15 mouse cellular contexts compared by ENCODE assay signal in the genomic region with DNA sequence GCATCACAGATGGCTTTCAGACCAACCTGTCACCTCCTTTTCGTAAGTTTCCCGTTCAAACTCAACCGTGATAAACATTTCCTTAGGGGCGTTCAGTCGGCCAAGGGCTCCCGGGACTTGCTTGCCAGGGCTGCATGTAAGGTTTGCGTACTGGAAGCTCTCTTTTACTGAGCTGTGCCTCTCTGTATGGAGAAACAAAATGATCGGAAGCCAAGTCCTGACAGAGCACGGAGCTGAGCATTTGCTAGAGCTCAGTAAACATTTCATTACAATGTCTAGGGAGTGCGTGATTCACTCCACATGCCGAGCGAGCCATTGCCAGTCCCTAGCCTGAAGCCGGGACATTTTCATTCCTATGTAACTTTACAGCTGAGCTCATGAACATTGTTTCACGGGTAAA. TPM values are rescaled to one million over a fixed set of nuclear protein-coding genes. Genes with fewer than 3 reads are reported as not detected.
DNase-seq lines count a peak whose midpoint lies in the region; ATAC-seq and TF ChIP-seq lines count a peak whose summit lies in the region.
"Had no signal": no experiment of that assay in that cellular context is flagged by ENCODE, and none has a peak within 500 bp of the region (broad histone marks: within the 10 kb centered on the region; RNA-seq: fewer than 3 reads in every experiment).

No protein-coding gene starts in this region.

- WGBS in embryonic facial prominence, embryonic 13.5 days = 41% methylated on average over 14 of the region's 14 CpGs
- WGBS in embryonic facial prominence, embryonic 10.5 days = 78% methylated on average over 14 of the region's 14 CpGs
- 63% methylated on average over 14 of the region's 14 CpGs for WGBS in intestine, postnatal 0 days
- 65% methylated on average over 14 of the region's 14 CpGs for WGBS in small intestine, adult 2 months

- H3K4me1 ChIP-seq in embryonic facial prominence, embryonic 13.5 days = peaks cover 15% of the 10 kb centered on the region
- H3K4me1 ChIP-seq in embryonic facial prominence, embryonic 10.5 days = peaks cover 11% of the 10 kb centered on the region
- H3K4me1 ChIP-seq in intestine, postnatal 0 days (replicated peaks; ENCODE audit: control insufficient read depth, insufficient read depth, low read length) = no peaks in the 10 kb centered on the region
- no peaks in the 10 kb centered on the region for H3K4me1 ChIP-seq in small intestine, adult 2 months (ENCODE audit: control insufficient read depth, insufficient read depth, insufficient read length, low read length)
- H3K4me1 ChIP-seq: heart, embryonic 15.5 days had no signal

- no peak for TF ChIP-seq POLR2A in small intestine, adult 2 months (IDR thresholded peaks at IDR 0.05; ENCODE audit: low read depth, low read length)

- no peaks in the 10 kb centered on the region for H3K27me3 ChIP-seq in embryonic facial prominence, embryonic 13.5 days
- no peaks in the 10 kb centered on the region for H3K27me3 ChIP-seq in embryonic facial prominence, embryonic 10.5 days (replicated peaks; ENCODE audit: low read depth, poor library complexity, severe bottlenecking)
- no peaks in the 10 kb centered on the region for H3K27me3 ChIP-seq in intestine, postnatal 0 days (replicated peaks; ENCODE audit: control insufficient read depth, insufficient read depth, low read length)
- H3K27me3 ChIP-seq in small intestine, adult 2 months (ENCODE audit: control insufficient read depth, insufficient read depth, low read length) = no peaks in the 10 kb centered on the region
- H3K27me3 ChIP-seq: heart, embryonic 15.5 days; limb, embryonic 13.5 days had no signal

- no peaks in the 10 kb centered on the region for H3K36me3 ChIP-seq in embryonic facial prominence, embryonic 13.5 days
- H3K36me3 ChIP-seq in embryonic facial prominence, embryonic 10.5 days (replicated peaks) = no peaks in the 10 kb centered on the region
- H3K36me3 ChIP-seq in intestine, postnatal 0 days (ENCODE audit: control insufficient read depth, insufficient read depth) = no peaks in the 10 kb centered on the region
- no peaks in the 10 kb centered on the region for H3K36me3 ChIP-seq in small intestine, adult 2 months (ENCODE audit: control insufficient read depth, insufficient read depth, low read length)
- H3K36me3 ChIP-seq: limb, embryonic 13.5 days had no signal

- no peak for TF ChIP-seq CTCF in intestine, postnatal 0 days (IDR thresholded peaks at IDR 0.05; ENCODE audit: low read depth)
- TF ChIP-seq CTCF in small intestine, adult 2 months (IDR thresholded peaks at IDR 0.05; ENCODE audit: extremely low read depth, insufficient read length, insufficient replicate concordance, low read depth, low read length) = no peak

- no peak overlapping the region for H3K9ac ChIP-seq in embryonic facial prominence, embryonic 13.5 days
- H3K9ac ChIP-seq in intestine, postnatal 0 days (ENCODE audit: low read depth, low read length) = no peak overlapping the region
- H3K9ac ChIP-seq: heart, embryonic 15.5 days; limb, embryonic 13.5 days had no signal

- H3K9me3 ChIP-seq in embryonic facial prominence, embryonic 13.5 days = no peaks in the 10 kb centered on the region
- no peaks in the 10 kb centered on the region for H3K9me3 ChIP-seq in embryonic facial prominence, embryonic 10.5 days
- no peaks in the 10 kb centered on the region for H3K9me3 ChIP-seq in intestine, postnatal 0 days (ENCODE audit: control insufficient read depth)
- H3K9me3 ChIP-seq: heart, embryonic 15.5 days; limb, embryonic 13.5 days had no signal

- no peak overlapping the region for H3K27ac ChIP-seq in embryonic facial prominence, embryonic 13.5 days
- no peak overlapping the region for H3K27ac ChIP-seq in embryonic facial prominence, embryonic 10.5 days (replicated peaks)
- H3K27ac ChIP-seq in intestine, postnatal 0 days (ENCODE audit: low read depth, low read length) = no peak overlapping the region
- peak overlapping the region; percentile 7; the same call in 1 of the 2 replicates for H3K27ac ChIP-seq in small intestine, adult 2 months (ENCODE audit: insufficient read depth, low read depth, low read length)
- H3K27ac ChIP-seq: heart, embryonic 15.5 days; limb, embryonic 13.5 days had no signal

- H3K4me2 ChIP-seq in embryonic facial prominence, embryonic 13.5 days = peak overlapping the region; percentile 27; the same call in 1 of the 2 replicates
- peak overlapping the region; percentile 13; the same call in 1 of the 2 replicates for H3K4me2 ChIP-seq in intestine, postnatal 0 days (replicated peaks; ENCODE audit: low read depth)
- H3K4me2 ChIP-seq: heart, embryonic 15.5 days; limb, embryonic 13.5 days had no signal

- no peak overlapping the region for H3K4me3 ChIP-seq in embryonic facial prominence, embryonic 13.5 days
- H3K4me3 ChIP-seq in embryonic facial prominence, embryonic 10.5 days = no peak overlapping the region
- no peak overlapping the region for H3K4me3 ChIP-seq in intestine, postnatal 0 days (ENCODE audit: low read depth, low read length)
- no peak overlapping the region for H3K4me3 ChIP-seq in small intestine, adult 2 months (ENCODE audit: low read depth, low read length)
- H3K4me3 ChIP-seq: heart, embryonic 15.5 days; limb, embryonic 13.5 days had no signal

- DNase-seq in embryonic facial prominence, embryonic 10.5 days (ENCODE audit: low spot score) = no peak
- DNase-seq in layer of hippocampus, postnatal 36 days = peak; percentile 17 to 18
- DNase-seq in layer of hippocampus, postnatal 14 days (ENCODE audit: low spot score in 2 of 2) = no peak
- no peak for DNase-seq in ovary, adult 18-20 months (ENCODE audit: low spot score)
- DNase-seq in spleen, adult 12 weeks (ENCODE audit: low spot score) = no peak
- DNase-seq: B cell, adult 2 months; gastrocnemius, postnatal 36 days; right cerebral cortex, postnatal 4 days had no signal

- ATAC-seq in embryonic facial prominence, embryonic 13.5 days (ENCODE audit: insufficient number of reproducible peaks, insufficient read depth, low FRiP score, low TSS enrichment, low read depth) = no peak
- no peak for ATAC-seq in intestine, postnatal 0 days

RNA-seq across cellular contexts. Expression of a gene that starts 40.2 kb away (rescaled TPM):
- polyA plus RNA-seq in embryonic facial prominence, embryonic 13.5 days (2015; fragmentation: Nextera tagmentation; extraction: Ambion mirVana) = 1.4 and 1.5 TPM in 2 replicates
- polyA plus RNA-seq in embryonic facial prominence, embryonic 10.5 days (2016; fragmentation: Nextera tagmentation; extraction: Ambion mirVana) = 0.77 and 4.1 TPM in 2 replicates
- total RNA-seq in layer of hippocampus, postnatal 36 days (2021) = 1 to 10 TPM; 1.9 to 2.0 TPM
- total RNA-seq in layer of hippocampus, postnatal 14 days (2021) = 1 to 10 TPM; 1.6 to 2.0 TPM
- 2.6 and 3.2 TPM in 2 replicates for polyA plus RNA-seq in intestine, postnatal 0 days (2015; fragmentation: Nextera tagmentation; extraction: Ambion mirVana)
- polyA plus RNA-seq in small intestine, adult 2 months (2012; rRNA removed) = 1.2 and 1.6 TPM in 2 replicates
- total RNA-seq: megakaryocyte progenitor cell, adult 5-6 weeks had no signal

RNA-seq across cellular contexts. Expression of a gene that starts 43.5 kb away (rescaled TPM):
- 0.48 and 0.63 TPM in 2 replicates for polyA plus RNA-seq in embryonic facial prominence, embryonic 13.5 days (2015; fragmentation: Nextera tagmentation; extraction: Ambion mirVana)
- 0.15 and 0.25 TPM in 2 replicates for polyA plus RNA-seq in embryonic facial prominence, embryonic 10.5 days (2016; fragmentation: Nextera tagmentation; extraction: Ambion mirVana)
- 100 to 1,000 TPM; 209 to 247 TPM for total RNA-seq in layer of hippocampus, postnatal 36 days (2021)
- total RNA-seq in layer of hippocampus, postnatal 14 days (2021) = 100 to 1,000 TPM; 200 to 227 TPM
- polyA plus RNA-seq in intestine, postnatal 0 days (2015; fragmentation: Nextera tagmentation; extraction: Ambion mirVana) = 0.39 and 0.59 TPM in 2 replicates
- polyA plus RNA-seq in small intestine, adult 2 months (2012; rRNA removed) = 0.04 and 1.1 TPM in 2 replicates
- total RNA-seq: gastrocnemius, postnatal 36 days; MEL had no signal

Comparison
In these comparisons a context has a peak if more than half of its experiments do, and no peak if none do; other contexts are left out.
1. DNase-seq: peak in layer of hippocampus, postnatal 36 days (2 of 2); none in embryonic facial prominence, embryonic 10.5 days (single experiment), layer of hippocampus, postnatal 14 days (0 of 2), ovary, adult 18-20 months (single experiment) and spleen, adult 12 weeks (single experiment).